Comparison of ENCODE assay signal across 8 mouse cellular contexts in genomic region chr9:85749922-85750509, GRCm38 (mm10). TPM values are rescaled to one million over a fixed set of nuclear protein-coding genes. Genes with fewer than 3 reads are reported as not detected.
DNase-seq lines count a peak whose midpoint lies in the region; ATAC-seq and TF ChIP-seq lines count a peak whose summit lies in the region.

No protein-coding gene starts in this region.

- 18% methylated on average over 5 of the region's 5 CpGs for WGBS in kidney, postnatal 0 days
- 25% methylated on average over 5 of the region's 5 CpGs for WGBS in forebrain, embryonic 16.5 days
- 4% methylated on average over 5 of the region's 5 CpGs for WGBS in liver, adult 2 months
- 36% methylated on average over 5 of the region's 5 CpGs for WGBS in neural tube, embryonic 13.5 days

- no peak for TF ChIP-seq POLR2A in liver, adult 2 months (IDR thresholded peaks at IDR 0.05; ENCODE audit: extremely low read depth, insufficient read depth, low read length)

- H3K36me3 ChIP-seq in kidney, postnatal 0 days (ENCODE audit: insufficient read depth, low read length): no peaks in the 10 kb centered on the region
- no peaks in the 10 kb centered on the region for H3K36me3 ChIP-seq in forebrain, embryonic 16.5 days (ENCODE audit: control insufficient read depth, insufficient read depth)
- no peaks in the 10 kb centered on the region for H3K36me3 ChIP-seq in liver, adult 2 months (ENCODE audit: control insufficient read depth, insufficient read depth, low read length)
- H3K36me3 ChIP-seq in neural tube, embryonic 13.5 days: no peaks in the 10 kb centered on the region

- peak overlapping the region; percentile 99 for H3K27ac ChIP-seq in kidney, postnatal 0 days
- peak overlapping the region; percentile 97 for H3K27ac ChIP-seq in forebrain, embryonic 16.5 days (ENCODE audit: low read length)
- peak overlapping the region; percentile 79 for H3K27ac ChIP-seq in liver, adult 2 months (replicated peaks; ENCODE audit: insufficient read depth, low read depth, low read length)
- peak overlapping the region; percentile 99 for H3K27ac ChIP-seq in neural tube, embryonic 13.5 days (replicated peaks)

- ATAC-seq in kidney, postnatal 0 days (replicated peaks; ENCODE audit: low FRiP score, low read depth): 0 out of 2 replicates have a peak, but pooled peaks have one; percentile 3
- ATAC-seq in activated CD4-positive, CD25-positive, alpha-beta regulatory T cell, adult 4 months: peak; percentile 3
- peak; percentile 9 for ATAC-seq in forebrain, embryonic 16.5 days
- peak; percentile 16; the same call in 1 of the 2 replicates for ATAC-seq in neural tube, embryonic 13.5 days (ENCODE audit: low read depth)

- peaks cover 5% of the 10 kb centered on the region; the same call in 1 of the 2 replicates for H3K79me2 ChIP-seq in liver, adult 2 months (ENCODE audit: control insufficient read depth, insufficient read depth, low read length)

- peak overlapping the region; percentile 91 for H3K4me3 ChIP-seq in kidney, postnatal 0 days (replicated peaks; ENCODE audit: low read depth, low read length)
- H3K4me3 ChIP-seq in forebrain, embryonic 16.5 days (replicated peaks; ENCODE audit: low read length): peak overlapping the region; percentile 75
- peak overlapping the region; percentile 62 for H3K4me3 ChIP-seq in liver, adult 2 months (ENCODE audit: insufficient read depth, low read depth, low read length)
- peak overlapping the region; percentile 82 for H3K4me3 ChIP-seq in neural tube, embryonic 13.5 days

- H3K9ac ChIP-seq in kidney, postnatal 0 days (ENCODE audit: low read depth, low read length): peak overlapping the region; percentile 96; the same call in 1 of the 2 replicates
- peak overlapping the region; percentile 94 for H3K9ac ChIP-seq in forebrain, embryonic 16.5 days (replicated peaks; ENCODE audit: low read depth, low read length)
- peak overlapping the region; percentile 69 for H3K9ac ChIP-seq in liver, adult 2 months (ENCODE audit: low read depth, low read length)
- H3K9ac ChIP-seq in neural tube, embryonic 13.5 days: peak overlapping the region; percentile 97

- H3K4me1 ChIP-seq in kidney, postnatal 0 days (replicated peaks; ENCODE audit: insufficient read depth, low read length): no peaks in the 10 kb centered on the region
- peaks cover 15% of the 10 kb centered on the region for H3K4me1 ChIP-seq in forebrain, embryonic 16.5 days (replicated peaks; ENCODE audit: control insufficient read depth, insufficient read depth, low read length)
- H3K4me1 ChIP-seq in liver, adult 2 months (ENCODE audit: control insufficient read depth, insufficient read depth, low read length): peaks cover 10% of the 10 kb centered on the region
- H3K4me1 ChIP-seq in neural tube, embryonic 13.5 days (replicated peaks): peaks cover 23% of the 10 kb centered on the region

- DNase-seq in kidney, postnatal 0 days (ENCODE audit: low spot score): peak; percentile 69
- no peak for DNase-seq in kidney, adult 18-20 months
- peak; percentile 79 for DNase-seq in liver, adult 2 months (ENCODE audit: extremely low read depth, low read depth, low spot score)
- no peak for DNase-seq in right cerebral cortex, postnatal 10 days (ENCODE audit: low spot score in 2 of 2)
- DNase-seq in kidney, postnatal 14 days: no peak

- H3K27me3 ChIP-seq in kidney, postnatal 0 days (ENCODE audit: insufficient read depth, low read length): no peaks in the 10 kb centered on the region
- H3K27me3 ChIP-seq in forebrain, embryonic 16.5 days (replicated peaks; ENCODE audit: control insufficient read depth, insufficient read depth, low read length): no peaks in the 10 kb centered on the region
- H3K27me3 ChIP-seq in liver, adult 2 months (ENCODE audit: control insufficient read depth, insufficient read depth, low read length): no peaks in the 10 kb centered on the region
- no peaks in the 10 kb centered on the region for H3K27me3 ChIP-seq in neural tube, embryonic 13.5 days

- no peaks in the 10 kb centered on the region for H3K9me3 ChIP-seq in kidney, postnatal 0 days (replicated peaks; ENCODE audit: low read length)
- H3K9me3 ChIP-seq in forebrain, embryonic 16.5 days (ENCODE audit: control insufficient read depth, low read length): no peaks in the 10 kb centered on the region
- no peaks in the 10 kb centered on the region for H3K9me3 ChIP-seq in neural tube, embryonic 13.5 days

- peak overlapping the region; percentile 69 for H3K4me2 ChIP-seq in kidney, postnatal 0 days (ENCODE audit: low read length)
- peak overlapping the region; percentile 79 for H3K4me2 ChIP-seq in forebrain, embryonic 16.5 days (ENCODE audit: low read length)
- peak overlapping the region; percentile 71 for H3K4me2 ChIP-seq in neural tube, embryonic 13.5 days

- no peak for TF ChIP-seq CTCF in kidney, postnatal 0 days (IDR thresholded peaks at IDR 0.05; ENCODE audit: low read depth)
- TF ChIP-seq CTCF in liver, adult 2 months (IDR thresholded peaks at IDR 0.05; ENCODE audit: low read depth, low read length): no peak

RNA-seq across cellular contexts. Expression of gene Ibtk, which starts 0.9 kb away (rescaled TPM):
- polyA plus RNA-seq in kidney, postnatal 0 days (2015; fragmentation: Nextera tagmentation; extraction: Ambion mirVana): 20.0 and 21.4 TPM in 2 replicates
- 10 to 100 TPM; 23.4 to 25.1 TPM for polyA plus RNA-seq in activated CD4-positive, CD25-positive, alpha-beta regulatory T cell, adult 4 months (2017; shearing (Covaris generic))
- 30.3 and 35.0 TPM in 2 replicates for polyA plus RNA-seq in forebrain, embryonic 16.5 days (2015; fragmentation: Nextera tagmentation; extraction: Ambion mirVana)
- 27.2 and 32.5 TPM in 2 replicates for total RNA-seq in liver, adult 2 months (2014; rRNA removed)
- polyA plus RNA-seq in liver, adult 2 months (2012; rRNA removed): 5.1 and 5.2 TPM in 2 replicates
- 24.5 and 29.6 TPM in 2 replicates for polyA plus RNA-seq in neural tube, embryonic 13.5 days (2015; fragmentation: Nextera tagmentation; extraction: Ambion mirVana)

Comparison
In these comparisons a context has a peak if more than half of its experiments do, and no peak if none do; other contexts are left out.
1. DNase-seq: peak in kidney, postnatal 0 days (single experiment) and liver, adult 2 months (single experiment); none in kidney, adult 18-20 months (single experiment), right cerebral cortex, postnatal 10 days (0 of 2) and kidney, postnatal 14 days (single experiment).
2. Peak in every context shown above with its lines, with median percentiles within 50 percentile points of each other: ATAC-seq, H3K27ac ChIP-seq, H3K4me2 ChIP-seq, H3K4me3 ChIP-seq and H3K9ac ChIP-seq.